In the genomic region with DNA sequence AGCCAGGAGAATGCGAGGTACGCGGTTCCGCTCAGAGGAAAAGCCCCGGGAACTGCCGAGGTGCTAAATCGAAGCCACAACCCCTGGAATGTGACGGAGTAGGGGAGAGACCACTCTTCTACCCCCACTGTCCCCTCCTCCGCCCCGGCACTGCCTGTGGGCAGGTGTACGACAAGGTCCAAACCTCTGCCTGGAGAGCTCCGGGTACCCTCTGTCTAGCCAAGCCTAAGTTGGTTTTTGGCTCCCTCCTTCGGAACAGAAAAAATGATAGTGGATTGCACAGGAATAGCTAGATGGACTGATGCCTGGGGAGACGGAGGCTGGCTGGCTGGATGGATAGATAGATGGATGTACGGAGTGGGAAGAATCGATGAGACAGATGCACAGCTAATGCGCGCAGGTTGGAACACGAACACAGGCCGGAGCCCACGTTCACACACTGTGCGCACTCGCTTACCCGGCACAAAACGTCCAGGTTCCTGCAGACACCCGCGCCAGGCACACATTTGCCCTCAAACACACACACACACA, we compare ENCODE assay signal across 8 mouse cellular contexts. TPM values are rescaled to one million over a fixed set of nuclear protein-coding genes. Genes with fewer than 3 reads are reported as not detected.
DNase-seq lines count a peak whose midpoint lies in the region; ATAC-seq lines count a peak whose summit lies in the region.

No protein-coding gene starts in this region.

- H3K36me3 ChIP-seq in forebrain, embryonic 13.5 days (ENCODE audit: poor library complexity, severe bottlenecking) = peaks cover 12% of the 10 kb centered on the region
- no peaks in the 10 kb centered on the region for H3K36me3 ChIP-seq in hindbrain, embryonic 11.5 days (ENCODE audit: control insufficient read depth, insufficient read depth, low read length)

- peak; percentile 28 for ATAC-seq in forebrain, embryonic 13.5 days
- ATAC-seq in hindbrain, embryonic 11.5 days (ENCODE audit: low FRiP score) = peak; percentile 31

- peak overlapping the region; percentile 95 for H3K27ac ChIP-seq in forebrain, embryonic 13.5 days
- peak overlapping the region; percentile 85 for H3K27ac ChIP-seq in hindbrain, embryonic 11.5 days (ENCODE audit: low read depth, low read length)

- H3K4me2 ChIP-seq in forebrain, embryonic 13.5 days = peak overlapping the region; percentile 95
- peak overlapping the region; percentile 63 for H3K4me2 ChIP-seq in hindbrain, embryonic 11.5 days (replicated peaks; ENCODE audit: low read depth, low read length)

- H3K4me1 ChIP-seq in forebrain, embryonic 13.5 days = peaks cover 49% of the 10 kb centered on the region
- H3K4me1 ChIP-seq in hindbrain, embryonic 11.5 days (replicated peaks; ENCODE audit: control insufficient read depth, insufficient read depth, low read length) = no peaks in the 10 kb centered on the region; the same call in 1 of the 2 replicates

- no peaks in the 10 kb centered on the region for H3K9me3 ChIP-seq in forebrain, embryonic 13.5 days (replicated peaks)
- no peaks in the 10 kb centered on the region for H3K9me3 ChIP-seq in hindbrain, embryonic 11.5 days (ENCODE audit: control insufficient read depth, low read length)

- H3K4me3 ChIP-seq in forebrain, embryonic 13.5 days = peak overlapping the region; percentile 87
- H3K4me3 ChIP-seq in hindbrain, embryonic 11.5 days (ENCODE audit: low read depth, low read length) = peak overlapping the region; percentile 76

- DNase-seq in cerebellum, postnatal 25 days = peak; percentile 25 to 34
- DNase-seq in cerebellum, adult 8-10 months = no peak
- peak; percentile 72 for DNase-seq in hindbrain, embryonic 11.5 days (ENCODE audit: low spot score)
- peak; percentile 68 for DNase-seq in layer of hippocampus, adult 9-10 months (ENCODE audit: low spot score)
- DNase-seq in lung, adult 18-20 months = peak; percentile 15 to 44
- DNase-seq in ovary, postnatal 10 days (ENCODE audit: low spot score) = peak; percentile 35
- no peak for DNase-seq in MN1 (ENCODE audit: low spot score)

- peak overlapping the region; percentile 90 for H3K9ac ChIP-seq in forebrain, embryonic 13.5 days
- peak overlapping the region; percentile 66 for H3K9ac ChIP-seq in hindbrain, embryonic 11.5 days (ENCODE audit: low read depth, low read length)

- 1% methylated on average over 27 of the region's 27 CpGs for WGBS in forebrain, embryonic 13.5 days
- WGBS in hindbrain, embryonic 11.5 days = under 1% methylated on average over 27 of the region's 27 CpGs

- no peaks in the 10 kb centered on the region for H3K27me3 ChIP-seq in forebrain, embryonic 13.5 days
- no peaks in the 10 kb centered on the region; the same call in 1 of the 2 replicates for H3K27me3 ChIP-seq in hindbrain, embryonic 11.5 days (ENCODE audit: control insufficient read depth, insufficient read depth, low read length)

RNA-seq across cellular contexts. Expression of gene Epha4, which starts 1.4 kb away (rescaled TPM):
- 80.7 and 83.6 TPM in 2 replicates for polyA plus RNA-seq in forebrain, embryonic 13.5 days (2015; fragmentation: Nextera tagmentation; extraction: Ambion mirVana)
- 25.9 and 28.0 TPM in 2 replicates for polyA plus RNA-seq in hindbrain, embryonic 11.5 days (2014; fragmentation: Nextera tagmentation; extraction: Ambion mirVana)

Comparison
In these comparisons a context has a peak if more than half of its experiments do, and no peak if none do; other contexts are left out.
1. DNase-seq: peak in cerebellum, postnatal 25 days (2 of 2), hindbrain, embryonic 11.5 days (single experiment), layer of hippocampus, adult 9-10 months (single experiment), lung, adult 18-20 months (2 of 2) and ovary, postnatal 10 days (single experiment); none in cerebellum, adult 8-10 months (single experiment) and MN1 (single experiment).